Mouse (Mus musculus): Measurements from ENCODE around the gene Atf7.
A peak's percentile ranks its signal among the peaks of the same experiment; 100 is the strongest.

GRCm38 (mm10) chr15:102665494-102665893 is 40.2 kb upstream of the Atf7 start:
- TF ChIP-seq CTCF (IDR thresholded peaks at IDR 0.05; ENCODE audit: extremely low read depth, insufficient read depth, insufficient read length, insufficient replicate concordance): peak; percentile 56; the same call in 1 of the 2 replicates
- no peak for TF ChIP-seq POLR2A (IDR thresholded peaks at IDR 0.05; ENCODE audit: low read depth, low read length)
